Comparison of ENCODE assay signal across 30 mouse cellular contexts in the genomic region with DNA sequence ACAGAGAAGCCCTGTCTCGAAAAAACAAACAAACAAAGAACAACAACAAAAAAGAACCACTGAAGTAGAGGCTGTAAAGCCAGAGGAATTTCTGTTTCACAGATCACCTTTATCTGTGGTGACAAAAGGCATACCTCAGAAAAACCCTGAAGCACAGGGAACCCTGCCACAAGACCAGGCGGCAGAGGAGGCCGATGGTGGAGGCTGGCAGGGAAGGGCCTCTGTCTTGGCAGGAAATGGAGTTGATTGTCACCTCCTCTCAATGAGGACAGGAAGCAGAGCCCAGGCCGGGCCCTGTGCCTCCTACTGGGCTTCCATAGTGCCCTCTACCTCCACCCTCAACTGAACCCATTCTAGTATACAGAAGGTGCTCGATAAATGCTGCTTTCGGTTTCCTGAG. TPM values are rescaled to one million over a fixed set of nuclear protein-coding genes. Genes with fewer than 3 reads are reported as not detected.
DNase-seq lines count a peak whose midpoint lies in the region; ATAC-seq lines count a peak whose summit lies in the region.
"Had no signal": no experiment of that assay in that cellular context is flagged by ENCODE, and none has a peak within 500 bp of the region (broad histone marks: within the 10 kb centered on the region; RNA-seq: fewer than 3 reads in every experiment).

No protein-coding gene starts in this region.

- peaks cover 6% of the 10 kb centered on the region for H3K4me1 ChIP-seq in heart, embryonic 16.5 days (ENCODE audit: control insufficient read depth, insufficient read depth, low read length)
- H3K4me1 ChIP-seq in heart, embryonic 10.5 days: peaks cover 24% of the 10 kb centered on the region
- peaks cover 13% of the 10 kb centered on the region for H3K4me1 ChIP-seq in midbrain, embryonic 13.5 days (replicated peaks)

- no peaks in the 10 kb centered on the region for H3K36me3 ChIP-seq in heart, embryonic 16.5 days (ENCODE audit: control insufficient read depth, insufficient read depth)
- H3K36me3 ChIP-seq in heart, embryonic 10.5 days: no peaks in the 10 kb centered on the region
- H3K36me3 ChIP-seq in midbrain, embryonic 13.5 days: no peaks in the 10 kb centered on the region
- H3K36me3 ChIP-seq: embryonic facial prominence, embryonic 12.5 days; hindbrain, embryonic 12.5 days; intestine, embryonic 15.5 days; limb, embryonic 13.5 days; liver, embryonic 13.5 days; neural tube, embryonic 12.5 days had no signal

- no peak for ATAC-seq in heart, embryonic 16.5 days (replicated peaks; ENCODE audit: extremely low read depth, insufficient read depth, low FRiP score)
- no peak for ATAC-seq in midbrain, embryonic 13.5 days
- ATAC-seq: forebrain, embryonic 14.5 days; hindbrain, postnatal 0 days; intestine, embryonic 15.5 days; Patski had no signal

- H3K4me3 ChIP-seq in heart, embryonic 16.5 days (ENCODE audit: low read length): no peak overlapping the region
- H3K4me3 ChIP-seq in heart, embryonic 10.5 days: no peak overlapping the region
- no peak overlapping the region for H3K4me3 ChIP-seq in midbrain, embryonic 13.5 days (replicated peaks)
- H3K4me3 ChIP-seq: embryonic facial prominence, embryonic 12.5 days; hindbrain, embryonic 12.5 days; intestine, embryonic 15.5 days; layer of hippocampus, adult 2 months; limb, embryonic 13.5 days; liver, embryonic 13.5 days; myocyte; neural tube, embryonic 12.5 days had no signal

- peaks cover 20% of the 10 kb centered on the region for H3K27me3 ChIP-seq in heart, embryonic 16.5 days (ENCODE audit: control insufficient read depth, insufficient read depth, low read length)
- peaks cover 24% of the 10 kb centered on the region for H3K27me3 ChIP-seq in heart, embryonic 10.5 days (ENCODE audit: insufficient read depth, poor library complexity, severe bottlenecking)
- peaks cover 14% of the 10 kb centered on the region for H3K27me3 ChIP-seq in midbrain, embryonic 13.5 days
- H3K27me3 ChIP-seq: Patski had no signal

- no peak overlapping the region for H3K9ac ChIP-seq in heart, embryonic 16.5 days (ENCODE audit: low read length)
- H3K9ac ChIP-seq in midbrain, embryonic 13.5 days (replicated peaks): no peak overlapping the region
- H3K9ac ChIP-seq: embryonic facial prominence, embryonic 12.5 days; hindbrain, embryonic 12.5 days; intestine, embryonic 15.5 days; limb, embryonic 13.5 days; liver, embryonic 13.5 days; neural tube, embryonic 12.5 days had no signal

- H3K9me3 ChIP-seq in heart, embryonic 16.5 days (replicated peaks; ENCODE audit: control insufficient read depth, low read length): no peaks in the 10 kb centered on the region
- H3K9me3 ChIP-seq in heart, embryonic 10.5 days: no peaks in the 10 kb centered on the region
- no peaks in the 10 kb centered on the region for H3K9me3 ChIP-seq in midbrain, embryonic 13.5 days
- H3K9me3 ChIP-seq: embryonic facial prominence, embryonic 12.5 days; hindbrain, embryonic 12.5 days; intestine, embryonic 15.5 days; limb, embryonic 13.5 days; liver, embryonic 13.5 days; neural tube, embryonic 12.5 days had no signal

- H3K27ac ChIP-seq in heart, embryonic 16.5 days (ENCODE audit: low read length): peak overlapping the region; percentile 24
- H3K27ac ChIP-seq in heart, embryonic 10.5 days: no peak overlapping the region
- no peak overlapping the region for H3K27ac ChIP-seq in midbrain, embryonic 13.5 days
- H3K27ac ChIP-seq: hindbrain, embryonic 12.5 days; hindbrain, postnatal 0 days; limb, embryonic 13.5 days; liver, embryonic 13.5 days; neural tube, embryonic 12.5 days; stomach, postnatal 0 days had no signal

- WGBS in heart, embryonic 16.5 days: 56% methylated on average over 6 of the region's 6 CpGs
- 62% methylated on average over 6 of the region's 6 CpGs for whole genome bisulfite sequencing in heart, embryonic 10.5 days
- 82% methylated on average over 6 of the region's 6 CpGs for WGBS in midbrain, embryonic 13.5 days

- no peak overlapping the region for H3K4me2 ChIP-seq in heart, embryonic 16.5 days (ENCODE audit: low read depth, low read length)
- H3K4me2 ChIP-seq in midbrain, embryonic 13.5 days (replicated peaks): no peak overlapping the region
- H3K4me2 ChIP-seq: embryonic facial prominence, embryonic 12.5 days; hindbrain, embryonic 12.5 days; intestine, embryonic 15.5 days; limb, embryonic 13.5 days; liver, embryonic 13.5 days; midbrain, embryonic 11.5 days; neural tube, embryonic 12.5 days had no signal

- peak; percentile 91 for DNase-seq in heart, adult 11 months
- DNase-seq in heart, postnatal 4 days: no peak
- DNase-seq in heart, embryonic 10.5 days (ENCODE audit: low spot score): no peak
- DNase-seq in 416B (ENCODE audit: low read depth): peak; percentile 10
- peak; percentile 21 for DNase-seq in lung, postnatal 14 days
- DNase-seq: adrenal gland, postnatal 10 days; cerebellum, adult 11 months; cerebellum, adult 9-10 months; embryo, embryonic 11 days; kidney, adult 2 months; liver, embryonic 13.5 days; right cerebral cortex, postnatal 4 days; thymus, adult 18-20 months; thymus, postnatal 25 days had no signal

RNA-seq across cellular contexts. Expression of gene Fgd5, which starts 4.7 kb away (rescaled TPM):
- total RNA-seq in heart, postnatal 4 days (2021): 10 to 100 TPM; 24.8 to 26.4 TPM
- 13.0 and 15.2 TPM in 2 replicates for polyA plus RNA-seq in heart, embryonic 16.5 days (2015; fragmentation: Nextera tagmentation; extraction: Ambion mirVana)
- polyA plus RNA-seq in heart, embryonic 10.5 days (2016; fragmentation: Nextera tagmentation; extraction: Ambion mirVana): 12.9 and 15.7 TPM in 2 replicates
- polyA plus RNA-seq in midbrain, embryonic 13.5 days (2015; fragmentation: Nextera tagmentation; extraction: Ambion mirVana): 7.3 and 8.0 TPM in 2 replicates
- total RNA-seq: megakaryocyte, adult 5-6 weeks; MEL had no signal
- polyA plus RNA-seq: myocyte had no signal

Comparison
In these comparisons a context has a peak if more than half of its experiments do, and no peak if none do; other contexts are left out.
1. DNase-seq: peak in heart, adult 11 months (single experiment), 416B (single experiment) and lung, postnatal 14 days (single experiment); none in heart, postnatal 4 days (single experiment) and heart, embryonic 10.5 days (single experiment).